Mouse (Mus musculus): Measurements from ENCODE around the gene Fbp1.
"Not testable (repeated sequence)": the region's sequence is repeated elsewhere in the genome, so short reads cannot be mapped to it uniquely, and the experiment has no call there.

Fbp1 gene

DNA sequence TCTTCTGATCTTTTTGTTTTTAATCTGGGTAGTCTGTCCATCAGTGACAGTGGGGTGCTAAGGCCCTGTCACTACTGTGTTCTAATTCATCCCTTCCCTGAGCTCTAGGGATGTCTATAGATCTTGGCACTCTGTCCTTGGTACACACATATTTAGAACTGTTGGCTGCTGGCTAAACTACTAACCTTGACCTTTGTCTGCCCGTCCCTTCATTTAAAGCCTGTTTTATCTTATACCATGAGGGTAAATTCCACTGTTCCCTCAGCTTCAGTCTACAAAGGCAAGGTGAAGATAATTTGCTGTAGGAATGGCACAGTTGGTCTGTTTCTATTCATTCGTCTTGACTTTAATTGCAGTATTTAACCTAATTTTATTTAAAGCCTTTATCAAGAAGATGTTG, 55.8 kb downstream of the Fbp1 start:
- DNase-seq (ENCODE audit: low spot score), result no peak

DNA sequence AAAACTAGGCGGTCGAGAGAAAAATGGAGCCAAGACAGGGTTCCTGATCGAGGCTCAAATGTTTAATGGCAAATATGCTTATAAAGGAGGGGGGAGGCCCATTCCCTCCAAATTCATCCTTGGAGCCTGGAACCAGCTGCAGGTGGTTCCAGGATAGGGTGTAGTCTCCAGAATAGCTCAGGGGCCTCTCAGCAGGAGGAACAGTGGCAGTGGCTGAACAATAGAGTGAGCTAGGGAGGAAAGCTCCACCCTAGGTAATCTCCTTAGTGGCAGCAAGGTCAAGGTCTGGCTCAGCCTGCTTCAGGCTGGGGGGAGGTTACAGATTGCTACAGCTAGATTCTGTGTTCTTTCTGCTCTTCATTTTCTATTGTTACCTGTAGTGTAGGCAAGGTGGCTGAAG, 72.4 kb downstream of the Fbp1 start:
- not testable (repeated sequence) for DNase-seq (ENCODE audit: low spot score)

Data from T-cell, adult 2 months (primary cell).